Mouse (Mus musculus): Measurements from ENCODE around the gene Ahcyl1. TPM values are rescaled to one million over a fixed set of nuclear protein-coding genes. Genes with fewer than 3 reads are reported as not detected.
A peak's percentile ranks its signal among the peaks of the same experiment; 100 is the strongest.
"Not testable (repeated sequence)": the region's sequence is repeated elsewhere in the genome, so short reads cannot be mapped to it uniquely, and the experiment has no call there.

Ahcyl1 gene
- polyA plus RNA-seq, 1 experiment from 2014 or later, result 117 TPM

- 78% methylated on average over 5 of the region's 5 CpGs for WGBS
These were observed 46.1 kb downstream of the Ahcyl1 start for GRCm38 (mm10) chr3:107650276-107650675.

GRCm38 (mm10) chr3:107646947-107647346, 49.4 kb downstream of the Ahcyl1 start:
- Histone ChIP-seq H3K27me3 (replicated peaks; ENCODE audit: control insufficient read depth, insufficient read depth, low read length) (no peaks in the 10 kb centered on the region), H3K36me3 (ENCODE audit: control insufficient read depth, insufficient read depth, low read length) (no peaks in the 10 kb centered on the region), H3K9ac (ENCODE audit: low read depth, low read length) (no peak overlapping the region), H3K4me2 (ENCODE audit: low read length) (no peak overlapping the region), H3K4me1 (ENCODE audit: control insufficient read depth, insufficient read depth, low read depth, low read length) (no peaks in the 10 kb centered on the region), H3K9me3 (ENCODE audit: control insufficient read depth, low read length) (no peaks in the 10 kb centered on the region), H3K4me3 (ENCODE audit: low read length) (no peak overlapping the region), H3K27ac (ENCODE audit: low read depth, low read length) (no peak overlapping the region)
- WGBS, result 80% methylated on average over 3 of the region's 3 CpGs
- no peak for ATAC-seq

More at GRCm38 (mm10) chr3:107650276-107650675, 46.1 kb downstream of the Ahcyl1 start:
- H3K4me1 ChIP-seq (ENCODE audit: control insufficient read depth, insufficient read depth, low read depth, low read length); H3K36me3 ChIP-seq (ENCODE audit: control insufficient read depth, insufficient read depth, low read length); H3K9ac ChIP-seq (ENCODE audit: low read depth, low read length); ATAC-seq; H3K4me3 ChIP-seq (ENCODE audit: low read length); H3K9me3 ChIP-seq (ENCODE audit: control insufficient read depth, low read length); H3K4me2 ChIP-seq (ENCODE audit: low read length); H3K27ac ChIP-seq (ENCODE audit: low read depth, low read length); H3K27me3 ChIP-seq (replicated peaks; ENCODE audit: control insufficient read depth, insufficient read depth, low read length): not testable (repeated sequence)

DNA sequence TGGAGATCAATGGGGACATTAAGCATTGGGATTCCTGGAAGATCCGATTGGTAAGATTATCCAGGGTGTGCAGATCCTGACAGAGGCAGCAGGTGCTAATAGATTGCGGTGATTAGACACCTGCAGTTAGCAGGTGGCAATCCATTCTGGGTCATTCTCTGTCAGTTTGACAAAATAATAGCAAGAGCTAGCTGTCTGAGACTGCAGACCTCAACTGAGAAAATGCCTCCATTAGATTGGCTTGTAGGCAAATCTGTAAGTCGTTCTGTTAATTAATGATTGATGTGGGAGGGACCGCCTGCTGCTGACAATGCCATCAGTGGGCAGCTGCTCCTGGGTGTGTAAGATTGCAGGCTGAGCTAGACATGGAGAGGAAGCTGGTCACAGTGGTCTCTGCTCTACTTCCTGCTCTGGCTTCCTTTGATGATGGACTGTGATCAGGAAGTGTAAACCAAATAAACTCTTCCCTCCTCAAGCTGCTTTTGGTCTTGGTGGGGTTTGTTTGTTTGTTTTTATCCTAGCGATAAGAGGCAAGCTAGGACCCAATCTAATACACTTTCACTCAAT, 58.7 kb downstream of the Ahcyl1 start:
- Histone ChIP-seq H3K9ac (ENCODE audit: low read depth, low read length) (no peak overlapping the region), H3K36me3 (ENCODE audit: control insufficient read depth, insufficient read depth, low read length) (no peaks in the 10 kb centered on the region), H3K9me3 (ENCODE audit: control insufficient read depth, low read length) (no peaks in the 10 kb centered on the region), H3K27me3 (replicated peaks; ENCODE audit: control insufficient read depth, insufficient read depth, low read length) (no peaks in the 10 kb centered on the region), H3K27ac (ENCODE audit: low read depth, low read length) (no peak overlapping the region), H3K4me2 (ENCODE audit: low read length) (no peak overlapping the region), H3K4me3 (ENCODE audit: low read length) (no peak overlapping the region), H3K4me1 (ENCODE audit: control insufficient read depth, insufficient read depth, low read depth, low read length) (no peaks in the 10 kb centered on the region)
- 46% methylated on average over 5 of the region's 5 CpGs for WGBS
- no peak for ATAC-seq

DNA sequence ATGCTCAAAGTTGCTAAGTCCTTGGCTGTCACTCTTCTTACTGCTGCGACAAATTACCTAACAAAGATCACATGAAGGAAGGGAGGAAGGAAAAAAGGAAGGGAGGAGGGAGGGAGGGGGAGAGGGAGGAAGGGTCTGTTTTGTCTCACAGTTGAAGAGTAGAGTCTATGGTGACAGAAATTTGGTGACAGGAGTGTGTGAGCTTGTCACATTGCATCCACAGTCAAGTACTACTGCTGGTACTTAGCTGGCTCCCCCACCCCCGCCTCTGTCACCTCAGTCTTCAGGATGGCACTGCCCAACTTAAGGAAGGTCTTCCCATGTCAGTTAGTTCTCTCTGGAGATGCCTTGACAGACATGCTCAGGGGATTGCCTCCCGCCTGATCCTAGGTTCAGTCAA, 60.1 kb downstream of the Ahcyl1 start:
- H3K4me1 ChIP-seq (ENCODE audit: control insufficient read depth, insufficient read depth, low read depth, low read length), result no peaks in the 10 kb centered on the region
- H3K9me3 ChIP-seq (ENCODE audit: control insufficient read depth, low read length), result no peaks in the 10 kb centered on the region
- no peaks in the 10 kb centered on the region for H3K27me3 ChIP-seq (replicated peaks; ENCODE audit: control insufficient read depth, insufficient read depth, low read length)
- ATAC-seq, result no peak
- no peak overlapping the region for H3K4me3 ChIP-seq (ENCODE audit: low read length)
- H3K4me2 ChIP-seq (ENCODE audit: low read length), result no peak overlapping the region
- H3K9ac ChIP-seq (ENCODE audit: low read depth, low read length), result no peak overlapping the region
- no peaks in the 10 kb centered on the region for H3K36me3 ChIP-seq (ENCODE audit: control insufficient read depth, insufficient read depth, low read length)
- H3K27ac ChIP-seq (ENCODE audit: low read depth, low read length), result no peak overlapping the region
- WGBS, result 82% methylated on average over 3 of the region's 3 CpGs

GRCm38 (mm10) chr3:107635836-107636235, 60.5 kb downstream of the Ahcyl1 start:
- Histone ChIP-seq H3K27me3 (replicated peaks; ENCODE audit: control insufficient read depth, insufficient read depth, low read length) (no peaks in the 10 kb centered on the region), H3K4me2 (ENCODE audit: low read length) (no peak overlapping the region), H3K4me3 (ENCODE audit: low read length) (no peak overlapping the region), H3K4me1 (ENCODE audit: control insufficient read depth, insufficient read depth, low read depth, low read length) (no peaks in the 10 kb centered on the region), H3K9ac (ENCODE audit: low read depth, low read length) (no peak overlapping the region), H3K9me3 (ENCODE audit: control insufficient read depth, low read length) (no peaks in the 10 kb centered on the region), H3K36me3 (ENCODE audit: control insufficient read depth, insufficient read depth, low read length) (no peaks in the 10 kb centered on the region), H3K27ac (ENCODE audit: low read depth, low read length) (no peak overlapping the region)
- 59% methylated on average over 8 of the region's 8 CpGs for WGBS
- ATAC-seq, result no peak

GRCm38 (mm10) chr3:107633906-107634305, 62.5 kb downstream of the Ahcyl1 start:
- H3K36me3 ChIP-seq (ENCODE audit: control insufficient read depth, insufficient read depth, low read length), result no peaks in the 10 kb centered on the region
- H3K4me2 ChIP-seq (ENCODE audit: low read length), result no peak overlapping the region
- no peak for ATAC-seq
- no peak overlapping the region for H3K27ac ChIP-seq (ENCODE audit: low read depth, low read length)
- no peak overlapping the region for H3K4me3 ChIP-seq (ENCODE audit: low read length)
- no peak overlapping the region for H3K9ac ChIP-seq (ENCODE audit: low read depth, low read length)
- WGBS, result 90% methylated on average over 9 of the region's 9 CpGs
- no peaks in the 10 kb centered on the region for H3K9me3 ChIP-seq (ENCODE audit: control insufficient read depth, low read length)
- peaks cover 11% of the 10 kb centered on the region for H3K4me1 ChIP-seq (ENCODE audit: control insufficient read depth, insufficient read depth, low read depth, low read length)
- no peaks in the 10 kb centered on the region for H3K27me3 ChIP-seq (replicated peaks; ENCODE audit: control insufficient read depth, insufficient read depth, low read length)

- Histone ChIP-seq H3K4me1 (ENCODE audit: control insufficient read depth, insufficient read depth, low read depth, low read length) (peaks cover 13% of the 10 kb centered on the region), H3K36me3 (ENCODE audit: control insufficient read depth, insufficient read depth, low read length) (0 out of 2 replicates have a peak, but pooled peaks cover under 1% of the 10 kb centered on the region), H3K27me3 (replicated peaks; ENCODE audit: control insufficient read depth, insufficient read depth, low read length) (no peaks in the 10 kb centered on the region), H3K4me3 (ENCODE audit: low read length) (no peak overlapping the region), H3K4me2 (ENCODE audit: low read length) (no peak overlapping the region), H3K9ac (ENCODE audit: low read depth, low read length) (no peak overlapping the region), H3K27ac (ENCODE audit: low read depth, low read length) (no peak overlapping the region), H3K9me3 (ENCODE audit: control insufficient read depth, low read length) (no peaks in the 10 kb centered on the region)
- no peak for ATAC-seq
- WGBS, result 93% methylated on average over 4 of the region's 4 CpGs
These were observed 63.6 kb downstream of the Ahcyl1 start for GRCm38 (mm10) chr3:107632786-107633185.

DNA sequence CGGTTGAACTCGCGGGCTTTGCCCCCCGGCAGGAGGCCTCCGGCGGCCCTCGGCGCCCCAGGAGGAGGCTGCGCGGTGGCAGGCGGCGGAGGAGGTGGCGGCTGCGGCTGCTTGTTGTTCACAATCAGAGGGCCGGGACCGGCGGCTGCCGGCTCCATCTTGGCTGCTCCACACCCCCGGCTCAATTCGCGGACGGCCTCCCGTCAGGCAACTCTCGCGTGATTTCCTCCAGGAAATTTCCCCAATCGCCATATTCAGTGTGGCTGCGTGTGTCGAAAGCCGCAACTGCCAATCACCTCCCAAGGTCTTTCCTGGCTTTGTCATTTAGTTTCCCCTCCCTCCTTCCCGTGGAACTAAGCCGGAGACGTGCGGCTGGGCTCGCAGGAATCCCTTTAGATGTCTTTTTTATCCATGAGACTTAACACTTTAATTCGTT, 64.8 kb downstream of the Ahcyl1 start, which contains the start of gene Strip1:
Strip1 (minus strand) TSS at position 172 of the 436 bp plus-strand sequence.
- Histone ChIP-seq H3K4me1 (ENCODE audit: control insufficient read depth, insufficient read depth, low read depth, low read length) (peaks cover 13% of the 10 kb centered on the region), H3K4me3 (ENCODE audit: low read length) (peak within 1 kb of the TSS; percentile 99), H3K36me3 (ENCODE audit: control insufficient read depth, insufficient read depth, low read length) (peaks cover 12% of the 10 kb centered on the region), H3K4me2 (ENCODE audit: low read length) (peak within 1 kb of the TSS; percentile 61), H3K9ac (ENCODE audit: low read depth, low read length) (peak within 1 kb of the TSS; percentile 100), H3K27ac (ENCODE audit: low read depth, low read length) (peak within 1 kb of the TSS; percentile 99), H3K27me3 (replicated peaks; ENCODE audit: control insufficient read depth, insufficient read depth, low read length) (no peaks in the 10 kb centered on the region), H3K9me3 (ENCODE audit: control insufficient read depth, low read length) (no peaks in the 10 kb centered on the region)
- under 1% methylated on average over 31 of the region's 35 CpGs for WGBS
- peak; percentile 98 for ATAC-seq

DNA sequence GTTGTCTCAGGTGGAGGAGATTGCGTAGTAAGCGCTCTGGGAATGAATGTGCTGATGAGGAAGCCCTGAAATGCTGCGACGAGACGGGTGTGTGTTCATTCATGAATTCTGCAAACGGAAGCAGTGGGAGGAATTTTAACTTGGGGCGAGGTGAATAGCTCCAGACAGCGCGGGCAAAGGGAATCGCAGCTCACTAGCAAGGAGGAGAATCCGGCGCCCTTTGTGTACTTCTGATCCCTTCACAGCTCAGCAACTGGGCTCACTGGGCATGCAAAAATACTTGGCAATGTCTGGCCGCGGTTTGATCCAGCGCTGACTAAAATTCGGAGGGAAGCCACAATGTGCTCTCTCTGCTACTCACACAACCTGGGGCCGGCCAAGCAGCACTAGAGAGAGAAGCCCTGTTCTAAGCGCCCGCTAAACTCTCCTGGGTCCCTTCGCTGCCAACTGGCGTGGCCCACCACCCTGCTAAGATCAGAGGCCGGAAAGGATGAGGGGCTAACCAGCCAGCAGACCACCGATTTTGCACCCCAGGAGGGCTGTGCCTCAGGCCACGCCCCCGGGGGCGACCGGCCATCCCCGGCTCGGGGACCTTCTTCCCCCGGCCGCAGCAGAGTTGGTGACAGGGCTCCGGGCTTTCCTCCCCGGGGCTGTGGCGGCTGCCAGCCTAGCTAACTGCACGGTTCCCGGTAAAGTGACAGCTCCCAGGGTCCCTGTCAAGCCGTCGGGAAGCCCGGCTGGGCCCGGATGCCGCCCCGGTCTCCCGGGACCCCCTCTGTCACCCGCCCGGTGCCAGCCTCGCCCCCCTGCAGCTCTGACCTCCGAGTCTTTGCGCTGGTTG, 65.5 kb downstream of the Ahcyl1 start, which contains the start of gene Gm10961:
Gm10961 (plus strand) TSS at position 641 of the 841 bp plus-strand sequence.
- Histone ChIP-seq H3K27me3 (replicated peaks; ENCODE audit: control insufficient read depth, insufficient read depth, low read length) (no peaks in the 10 kb centered on the region), H3K27ac (ENCODE audit: low read depth, low read length) (peak within 1 kb of the TSS; percentile 99), H3K4me2 (ENCODE audit: low read length) (peak within 1 kb of the TSS; percentile 61), H3K9ac (ENCODE audit: low read depth, low read length) (peak within 1 kb of the TSS; percentile 100), H3K36me3 (ENCODE audit: control insufficient read depth, insufficient read depth, low read length) (peaks cover 18% of the 10 kb centered on the region), H3K4me1 (ENCODE audit: control insufficient read depth, insufficient read depth, low read depth, low read length) (peaks cover 13% of the 10 kb centered on the region), H3K9me3 (ENCODE audit: control insufficient read depth, low read length) (no peaks in the 10 kb centered on the region), H3K4me3 (ENCODE audit: low read length) (peak within 1 kb of the TSS; percentile 99)
- under 1% methylated on average over 45 of the region's 48 CpGs for WGBS
- peak; percentile 80 for ATAC-seq

Measured in hindbrain, embryonic 16.5 days (tissue).